Mouse (Mus musculus) CD8-positive naive resting alpha-beta T cell, adult 2 months (primary cell): ENCODE results near the gene Dus2.
A peak's percentile ranks its signal among the peaks of the same experiment; 100 is the strongest.

Experiments used
- DNase-seq, 2 experiments: peaks; one replicate each; pipeline ENCODE4 v3.0.0; 2022; ENCODE audit warnings: low read depth in 2 of 2, low spot score in 2 of 2

Dus2 gene

GRCm38 (mm10) chr8:105990856-105991387 is at the start of gene Dus2:
Gene Dus2, plus strand, starts transcription at chr8:105991337.
- peak; percentile 79 to 85 for DNase-seq

- DNase-seq, result no peak
Measured at GRCm38 (mm10) chr8:105942026-105942425, 49.1 kb upstream of the Dus2 start.

- no peak for DNase-seq
Measured at GRCm38 (mm10) chr8:105942542-105942941, 48.6 kb upstream of the Dus2 start.

- no peak for DNase-seq
Measured at GRCm38 (mm10) chr8:105943321-105943739, 47.8 kb upstream of the Dus2 start, which contains the start of gene Lcat. Gene Lcat, minus strand, starts transcription at chr8:105943382.

GRCm38 (mm10) chr8:105949350-105949749 is 41.8 kb upstream of the Dus2 start:
- no peak for DNase-seq

GRCm38 (mm10) chr8:105951057-105951659 is 40.0 kb upstream of the Dus2 start:
- DNase-seq, result no peak

- DNase-seq, result no peak
Measured at GRCm38 (mm10) chr8:105956556-105956955, 34.6 kb upstream of the Dus2 start.

GRCm38 (mm10) chr8:105957813-105958212 is 33.3 kb upstream of the Dus2 start:
- no peak for DNase-seq

GRCm38 (mm10) chr8:105959350-105959749 is 31.8 kb upstream of the Dus2 start:
- DNase-seq, result no peak

GRCm38 (mm10) chr8:105961101-105961500 is 30.0 kb upstream of the Dus2 start:
- DNase-seq, result no peak

GRCm38 (mm10) chr8:105961536-105961935 is 29.6 kb upstream of the Dus2 start:
- DNase-seq, result no peak

- DNase-seq, result no peak
Measured at GRCm38 (mm10) chr8:105964506-105965265, 26.5 kb upstream of the Dus2 start.

- DNase-seq, result peak; percentile 25 to 34
Measured at GRCm38 (mm10) chr8:105965266-105965904, 25.8 kb upstream of the Dus2 start.

GRCm38 (mm10) chr8:105965905-105966341 is 25.2 kb upstream of the Dus2 start, which contains the start of gene Slc12a4:
Gene Slc12a4, minus strand, starts transcription at chr8:105966097.
- peak; percentile 50 to 71 for DNase-seq

GRCm38 (mm10) chr8:105966692-105967311 is 24.3 kb upstream of the Dus2 start:
- DNase-seq, result peak in 1 of 2 experiments; percentile 27

GRCm38 (mm10) chr8:105969367-105969766 is 21.8 kb upstream of the Dus2 start:
- DNase-seq, result no peak

GRCm38 (mm10) chr8:105971019-105971720 is 20.0 kb upstream of the Dus2 start:
- no peak for DNase-seq

GRCm38 (mm10) chr8:105975363-105975762 is 15.8 kb upstream of the Dus2 start:
- DNase-seq, result no peak

GRCm38 (mm10) chr8:105979325-105979724 is 11.8 kb upstream of the Dus2 start, which contains the start of gene Dpep3:
Gene Dpep3, minus strand, starts transcription at chr8:105979429.
- DNase-seq, result no peak

GRCm38 (mm10) chr8:105981146-105981545 is 10.0 kb upstream of the Dus2 start:
- DNase-seq, result no peak
